Mouse (Mus musculus) heart, adult 2 months (tissue): ENCODE results near the gene Ss18l2.

ENCODE experiments used
- CTCF ChIP-seq: fragments of 200-600 bp; IDR thresholded peaks from 2 replicates; pipeline ENCODE4 v1.8.1; 2022; ENCODE audit warnings: antibody characterized with exemption, mild to moderate bottlenecking, moderate library complexity
- EP300 ChIP-seq: fragments of 200-500 bp; IDR thresholded peaks from 2 replicates; pipeline ENCODE4 v1.6.1; 2011; ENCODE audit warnings: low read depth, low read length, control low read depth; ENCODE audit not compliant: insufficient read depth
- POLR2A ChIP-seq: fragments of 200-500 bp; IDR thresholded peaks from 2 replicates; pipeline ENCODE4 v1.6.1; 2011; ENCODE audit warnings: mild to moderate bottlenecking, low read depth, low read length, control low read depth; ENCODE audit not compliant: insufficient read depth

- no peak for TF ChIP-seq POLR2A
- no peak for TF ChIP-seq CTCF
- no peak for TF ChIP-seq EP300
Measured at GRCm38 (mm10) chr9:121664104-121664503, 46.0 kb upstream of the Ss18l2 start.
